10 mouse cellular contexts compared by ENCODE assay signal in the genomic region with DNA sequence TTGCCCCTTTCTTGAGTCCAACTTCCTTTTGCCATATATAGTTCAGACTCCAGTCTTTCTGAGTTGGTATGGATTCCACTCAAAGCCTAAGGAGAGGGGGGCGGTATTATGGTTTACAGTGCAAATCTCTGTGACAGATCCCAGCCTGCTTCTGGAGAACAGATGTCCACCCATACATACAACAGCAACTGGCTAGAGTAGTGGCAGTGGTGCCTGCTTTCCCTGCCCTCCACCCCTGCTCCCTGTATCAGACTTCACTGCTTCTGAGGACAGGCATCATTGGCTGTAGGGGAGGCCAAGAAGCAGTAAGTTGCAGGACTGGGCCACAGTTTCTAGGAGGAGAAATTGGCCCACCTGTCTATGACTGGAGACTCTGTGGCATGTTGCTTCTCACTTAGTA.
DNase-seq lines count a peak whose midpoint lies in the region; ATAC-seq and TF ChIP-seq lines count a peak whose summit lies in the region.
"Had no signal": no experiment of that assay in that cellular context is flagged by ENCODE, and none has a peak within 500 bp of the region (broad histone marks: within the 10 kb centered on the region; RNA-seq: fewer than 3 reads in every experiment).

No protein-coding gene starts in this region.

- no peak for TF ChIP-seq CTCF in gastrocnemius, adult 2 months (IDR thresholded peaks at IDR 0.05)
- TF ChIP-seq CTCF in liver, postnatal 0 days (IDR thresholded peaks at IDR 0.05; ENCODE audit: low read depth), result no peak

- H3K4me3 ChIP-seq in gastrocnemius, adult 2 months, result no peak overlapping the region
- no peak overlapping the region for H3K4me3 ChIP-seq in liver, embryonic 15.5 days (replicated peaks)
- no peak overlapping the region for H3K4me3 ChIP-seq in liver, postnatal 0 days (ENCODE audit: low read depth, low read length)
- H3K4me3 ChIP-seq in stomach, embryonic 15.5 days (replicated peaks), result no peak overlapping the region
- no peak overlapping the region for H3K4me3 ChIP-seq in hindbrain, embryonic 10.5 days
- H3K4me3 ChIP-seq: midbrain, embryonic 13.5 days had no signal

- H3K36me3 ChIP-seq in liver, embryonic 15.5 days (replicated peaks), result no peaks in the 10 kb centered on the region
- no peaks in the 10 kb centered on the region for H3K36me3 ChIP-seq in liver, postnatal 0 days (replicated peaks; ENCODE audit: insufficient read depth, low read length)
- no peaks in the 10 kb centered on the region for H3K36me3 ChIP-seq in stomach, embryonic 15.5 days
- no peaks in the 10 kb centered on the region for H3K36me3 ChIP-seq in hindbrain, embryonic 10.5 days
- H3K36me3 ChIP-seq: midbrain, embryonic 13.5 days had no signal

- H3K27ac ChIP-seq in gastrocnemius, adult 2 months, result peak overlapping the region; percentile 31; the same call in 1 of the 2 replicates
- H3K27ac ChIP-seq in liver, embryonic 15.5 days (replicated peaks), result peak overlapping the region; percentile 24; the same call in 1 of the 2 replicates
- H3K27ac ChIP-seq in liver, postnatal 0 days (ENCODE audit: low read depth), result no peak overlapping the region
- H3K27ac ChIP-seq in stomach, embryonic 15.5 days, result peak overlapping the region; percentile 67
- no peak overlapping the region for H3K27ac ChIP-seq in hindbrain, embryonic 10.5 days
- H3K27ac ChIP-seq: midbrain, embryonic 13.5 days had no signal

- peaks cover 22% of the 10 kb centered on the region for H3K4me1 ChIP-seq in liver, embryonic 15.5 days (replicated peaks)
- peaks cover 17% of the 10 kb centered on the region for H3K4me1 ChIP-seq in liver, postnatal 0 days (ENCODE audit: insufficient read depth)
- peaks cover 40% of the 10 kb centered on the region for H3K4me1 ChIP-seq in stomach, embryonic 15.5 days
- H3K4me1 ChIP-seq in hindbrain, embryonic 10.5 days (replicated peaks), result peaks cover 14% of the 10 kb centered on the region

- DNase-seq in gastrocnemius, adult 2 months, result no peak
- DNase-seq in gastrocnemius, postnatal 36 days, result no peak
- no peak for DNase-seq in liver, postnatal 0 days
- peak; percentile 8 for DNase-seq in forelimb bud, embryonic 11.5 days (ENCODE audit: low read depth, low spot score)
- DNase-seq in hindbrain, embryonic 10.5 days (ENCODE audit: low spot score), result no peak
- DNase-seq: adrenal gland, adult 8-10 months had no signal

- 84% methylated on average over 1 of the region's 1 CpGs for WGBS in liver, embryonic 15.5 days (ENCODE audit: insufficient replicate concordance)
- WGBS in liver, postnatal 0 days (ENCODE audit: insufficient replicate concordance), result 79% methylated on average over 1 of the region's 1 CpGs
- WGBS in stomach, embryonic 15.5 days, result 52% methylated on average over 1 of the region's 1 CpGs
- 88% methylated on average over 1 of the region's 1 CpGs for WGBS in hindbrain, embryonic 10.5 days

- intact Hi-C loops in gastrocnemius, adult 2 months (cut with DNase I), result loop anchor here (5.0 kb wide), 1 partner anchor 421 kb away; no protein-coding TSS in a partner anchor
- intact Hi-C loops in gastrocnemius, postnatal 36 days (cut with DNase I), result loop anchor here (5.0 kb wide), 2 partner anchors 161 to 186 kb away; no protein-coding TSS in a partner anchor

- H3K27me3 ChIP-seq in liver, embryonic 15.5 days, result no peaks in the 10 kb centered on the region
- no peaks in the 10 kb centered on the region for H3K27me3 ChIP-seq in liver, postnatal 0 days (ENCODE audit: insufficient read depth, low read length)
- no peaks in the 10 kb centered on the region for H3K27me3 ChIP-seq in stomach, embryonic 15.5 days (replicated peaks)
- H3K27me3 ChIP-seq in hindbrain, embryonic 10.5 days (ENCODE audit: insufficient read depth, poor library complexity, severe bottlenecking), result no peaks in the 10 kb centered on the region
- H3K27me3 ChIP-seq: midbrain, embryonic 13.5 days had no signal

- H3K9me3 ChIP-seq in liver, embryonic 15.5 days (replicated peaks), result no peaks in the 10 kb centered on the region
- H3K9me3 ChIP-seq in liver, postnatal 0 days (ENCODE audit: low read length), result no peaks in the 10 kb centered on the region
- no peaks in the 10 kb centered on the region for H3K9me3 ChIP-seq in stomach, embryonic 15.5 days
- no peaks in the 10 kb centered on the region for H3K9me3 ChIP-seq in hindbrain, embryonic 10.5 days
- H3K9me3 ChIP-seq: midbrain, embryonic 13.5 days had no signal

- no peak overlapping the region for H3K9ac ChIP-seq in liver, embryonic 15.5 days
- no peak overlapping the region for H3K9ac ChIP-seq in liver, postnatal 0 days (replicated peaks)
- H3K9ac ChIP-seq in stomach, embryonic 15.5 days, result no peak overlapping the region
- H3K9ac ChIP-seq: midbrain, embryonic 13.5 days had no signal

- no peak for TF ChIP-seq EP300 in liver, postnatal 0 days (IDR thresholded peaks at IDR 0.05; ENCODE audit: low read depth)

- H3K4me2 ChIP-seq in liver, embryonic 15.5 days, result no peak overlapping the region
- no peak overlapping the region for H3K4me2 ChIP-seq in liver, postnatal 0 days (ENCODE audit: low read depth, low read length)
- no peak overlapping the region for H3K4me2 ChIP-seq in stomach, embryonic 15.5 days
- H3K4me2 ChIP-seq: midbrain, embryonic 13.5 days had no signal

- no peak for ATAC-seq in liver, embryonic 15.5 days (ENCODE audit: insufficient read depth)
- no peak for ATAC-seq in liver, postnatal 0 days
- no peak for ATAC-seq in stomach, embryonic 15.5 days (ENCODE audit: insufficient read depth, low FRiP score, low read depth)
- ATAC-seq in erythroblast, adult 5-6 weeks (replicated peaks; ENCODE audit: low FRiP score, poor library complexity, severe bottlenecking), result no peak
- ATAC-seq: midbrain, embryonic 13.5 days had no signal

Comparison
In these comparisons a context has a peak if more than half of its experiments do, and no peak if none do; other contexts are left out.
1. H3K27ac ChIP-seq: peak in gastrocnemius, adult 2 months (single experiment), liver, embryonic 15.5 days (single experiment) and stomach, embryonic 15.5 days (single experiment); none in liver, postnatal 0 days (single experiment) and hindbrain, embryonic 10.5 days (single experiment).